Mouse (Mus musculus) spleen, adult 18-20 months (tissue): ENCODE results near the gene Tmem115.
"Not testable (repeated sequence)": the region's sequence is repeated elsewhere in the genome, so short reads cannot be mapped to it uniquely, and the experiment has no call there.

ENCODE experiments used
- DNase-seq, 2 experiments: peaks; one replicate each; pipeline ENCODE4 v3.0.0; 2022; ENCODE audit warnings: mixed read lengths in 2 of 2

The Tmem115 gene

DNA sequence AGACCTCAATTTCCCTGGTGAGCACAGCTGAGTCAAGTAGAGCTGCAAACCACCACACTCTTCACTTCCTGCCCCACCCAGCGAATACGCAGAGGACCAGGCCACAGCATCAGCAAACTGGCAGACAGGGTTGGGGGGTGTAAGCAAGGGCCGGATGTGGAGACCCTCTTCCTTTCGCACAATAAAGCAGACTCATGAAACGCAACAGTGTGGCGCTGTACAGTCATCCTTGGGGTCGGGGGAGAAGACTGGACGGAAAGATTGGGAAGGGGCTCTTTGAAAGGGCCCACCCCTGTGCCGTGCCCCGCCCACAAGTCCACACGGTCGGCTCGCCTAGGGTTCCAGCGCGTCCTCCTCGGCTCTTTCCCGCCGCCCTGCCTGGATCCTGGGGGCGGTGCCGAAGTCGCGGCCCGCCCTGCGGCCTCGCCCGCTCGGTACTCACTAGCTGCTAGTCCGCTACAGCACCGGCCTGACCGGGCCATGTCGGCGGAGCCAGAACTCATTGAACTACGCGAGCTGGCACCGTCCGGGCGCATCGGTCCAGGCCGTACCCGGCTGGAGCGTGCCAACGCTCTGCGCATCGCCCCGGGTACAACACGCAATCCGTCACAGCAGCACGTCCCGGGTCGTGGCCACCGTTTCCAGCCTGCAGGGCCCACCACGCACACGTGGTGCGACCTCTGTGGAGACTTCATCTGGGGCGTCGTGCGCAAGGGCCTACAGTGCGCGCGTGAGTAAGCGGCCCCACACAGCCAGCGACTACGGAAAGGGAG lies 17.6 kb downstream of the Tmem115 start, which contains the start of gene Rassf1:
Rassf1 (plus strand) TSS at position 439 of the 773 bp plus-strand sequence.
- peak; percentile 58 to 62 for DNase-seq

GRCm38 (mm10) chr9:107551890-107552355 lies 18.2 kb downstream of the Tmem115 start:
- no peak for DNase-seq

DNA sequence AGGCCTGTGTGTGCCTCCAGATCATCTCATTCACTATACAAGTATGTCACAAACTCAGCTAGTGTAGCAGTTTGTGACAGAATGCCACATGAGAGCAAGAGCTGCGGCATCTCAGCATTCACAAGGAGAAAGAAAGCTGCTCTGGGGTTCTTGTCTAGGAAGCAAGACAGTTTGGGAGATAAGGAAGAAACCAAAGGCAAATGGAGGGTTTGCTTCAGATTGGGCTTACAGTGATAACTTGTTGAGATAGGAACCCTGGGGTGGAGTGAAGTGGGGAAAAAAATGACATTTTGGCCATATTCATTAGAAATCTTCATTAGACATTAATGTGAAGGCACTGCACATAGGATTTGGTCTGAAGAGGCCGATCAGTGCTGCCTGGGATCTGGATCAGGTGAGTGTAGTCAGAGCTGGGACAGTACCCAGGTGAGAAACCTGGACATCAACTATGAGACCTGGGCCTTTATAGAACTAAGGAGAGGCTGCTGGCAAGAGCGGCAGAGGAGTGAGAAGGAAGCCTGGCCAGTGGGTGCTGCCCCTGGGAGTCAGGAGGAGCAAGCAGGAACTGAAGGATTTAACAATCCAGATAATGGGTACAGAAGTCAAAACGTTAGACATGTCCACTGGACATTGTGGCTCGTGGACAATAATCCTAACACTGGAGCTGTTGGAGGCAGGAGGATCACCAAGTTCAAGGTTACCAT lies 19.1 kb downstream of the Tmem115 start:
- DNase-seq, result no peak

GRCm38 (mm10) chr9:107553541-107554318 lies 20.0 kb downstream of the Tmem115 start:
- peak; percentile 54 for DNase-seq

- DNase-seq, result peak; percentile 93
These were observed 20.6 kb downstream of the Tmem115 start for GRCm38 (mm10) chr9:107554319-107554825.

DNA sequence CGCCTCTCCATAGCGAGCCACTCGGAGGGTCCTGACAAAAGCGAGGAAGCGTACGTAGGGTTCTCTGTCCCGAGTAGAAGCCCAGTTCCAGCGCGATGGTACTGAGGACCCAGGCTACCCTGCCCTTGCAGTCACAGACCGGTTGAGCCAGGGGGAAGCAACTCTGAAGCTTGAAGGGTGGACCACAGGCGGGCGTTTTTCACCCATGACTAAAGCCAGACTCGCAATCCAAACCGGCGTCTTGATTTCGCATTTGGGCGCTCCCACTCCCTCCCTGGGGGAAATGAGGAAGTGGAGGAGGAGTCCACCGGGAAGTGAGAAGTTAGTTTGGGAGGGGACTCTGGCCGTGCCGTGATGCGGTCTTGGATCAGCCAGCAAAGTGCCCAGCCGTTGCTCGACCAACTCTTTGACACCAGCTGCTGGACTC lies 21.3 kb downstream of the Tmem115 start:
- DNase-seq, result no peak

- DNase-seq, result no peak
These were observed 22.0 kb downstream of the Tmem115 start for GRCm38 (mm10) chr9:107555701-107556100.

DNA sequence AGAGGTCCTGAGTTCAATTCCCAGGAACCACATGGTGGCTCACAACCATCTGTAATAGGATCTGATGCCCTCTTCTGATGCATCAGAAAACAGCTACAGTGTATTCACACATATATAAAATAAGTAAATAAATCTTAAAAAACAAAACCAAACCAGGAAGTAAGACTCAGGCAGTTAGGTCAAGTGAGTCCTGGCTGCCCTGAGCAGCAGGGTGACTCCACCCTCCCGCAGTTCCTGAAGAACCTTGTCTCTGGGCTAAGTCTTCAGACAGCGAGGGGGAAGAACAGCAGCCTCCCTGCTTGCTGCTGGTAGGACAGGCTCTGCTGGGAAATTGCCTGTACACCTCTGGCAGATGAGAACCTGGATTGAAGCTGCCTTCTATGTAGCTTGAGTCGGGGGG lies 22.6 kb downstream of the Tmem115 start:
- DNase-seq, result no peak

DNA sequence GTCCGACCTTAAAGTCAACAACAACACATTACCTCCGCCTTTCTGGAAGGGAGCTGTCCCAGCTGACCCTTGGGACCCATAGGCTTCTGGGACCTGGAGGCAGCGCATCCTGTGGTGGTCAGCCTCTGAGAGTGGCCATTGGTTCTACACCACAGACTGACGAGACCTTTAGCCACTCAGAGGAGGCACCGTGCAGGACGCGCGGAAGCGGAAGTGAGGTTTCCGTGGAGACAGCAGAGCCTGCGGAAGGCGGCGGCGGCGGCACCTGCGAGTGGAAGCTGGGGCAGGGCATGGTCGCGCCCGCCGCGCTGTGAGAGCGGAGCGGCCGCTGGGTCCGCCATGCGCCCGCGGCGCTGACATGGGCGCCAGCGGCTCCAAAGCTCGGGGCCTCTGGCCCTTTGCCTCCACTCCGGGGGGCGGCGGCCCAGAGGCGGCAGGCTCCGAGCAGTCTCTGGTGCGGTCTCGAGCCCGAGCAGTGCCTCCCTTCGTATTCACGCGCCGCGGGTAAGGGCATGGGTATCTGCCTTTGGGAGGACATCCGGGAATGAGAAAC lies 29.4 kb downstream of the Tmem115 start, which contains the start of gene Tusc2:
Tusc2 (plus strand) TSS at position 227 of the 553 bp plus-strand sequence.
- peak; percentile 85 to 87 for DNase-seq

DNA sequence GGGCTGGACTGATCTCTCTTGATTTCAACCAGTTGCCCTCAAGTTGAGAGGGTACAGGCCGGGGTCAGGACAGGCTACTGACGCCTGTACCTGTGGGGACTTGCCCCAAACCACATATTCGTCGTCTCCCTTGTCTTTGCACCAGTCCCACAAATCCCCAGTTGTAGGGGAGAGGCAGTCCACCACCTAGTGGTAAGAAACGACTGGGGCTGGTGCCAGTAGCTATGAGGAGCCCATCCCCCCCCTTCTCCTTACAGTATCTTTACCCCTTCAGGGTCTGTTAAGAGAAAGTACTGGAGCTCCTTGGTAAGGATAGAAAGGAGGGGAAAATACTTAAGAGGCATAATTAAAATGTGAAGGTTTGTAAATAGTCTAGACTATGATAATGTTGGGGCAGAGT lies 31.8 kb downstream of the Tmem115 start:
- not testable (repeated sequence) for DNase-seq

GRCm38 (mm10) chr9:107566041-107566709 lies 32.4 kb downstream of the Tmem115 start:
- DNase-seq, result peak; percentile 63 to 85

- no peak for DNase-seq
These were observed 33.1 kb downstream of the Tmem115 start for GRCm38 (mm10) chr9:107566855-107567254.

GRCm38 (mm10) chr9:107567702-107568319 lies 34.1 kb downstream of the Tmem115 start, which contains the start of gene Hyal2:
TSS of gene Hyal2 (plus strand) at chr9:107567945.
- no peak for DNase-seq

GRCm38 (mm10) chr9:107568331-107569261 lies 34.9 kb downstream of the Tmem115 start:
- DNase-seq, result peak; percentile 71 to 80

GRCm38 (mm10) chr9:107569270-107569669 lies 35.5 kb downstream of the Tmem115 start:
- DNase-seq, result no peak

GRCm38 (mm10) chr9:107570016-107570415 lies 36.3 kb downstream of the Tmem115 start:
- DNase-seq, result no peak

GRCm38 (mm10) chr9:107570845-107571244 lies 37.1 kb downstream of the Tmem115 start:
- DNase-seq, result no peak

GRCm38 (mm10) chr9:107571534-107572326 lies 38.0 kb downstream of the Tmem115 start:
- no peak for DNase-seq

DNA sequence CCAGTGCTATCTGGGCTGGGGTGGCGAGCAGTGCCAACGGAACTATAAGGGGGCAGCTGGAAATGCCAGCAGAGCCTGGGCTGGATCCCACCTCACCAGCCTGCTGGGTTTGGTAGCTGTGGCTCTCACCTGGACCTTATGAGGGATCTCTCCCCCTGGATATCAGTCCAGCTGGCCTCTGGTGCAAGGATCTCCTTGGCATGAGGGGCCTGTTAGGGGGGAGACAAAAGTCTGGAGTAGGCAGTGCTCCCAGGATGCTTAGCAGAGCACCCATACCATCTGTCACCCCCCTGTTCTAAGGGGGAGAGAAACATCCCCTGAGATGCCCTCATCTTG lies 38.5 kb downstream of the Tmem115 start:
- DNase-seq, result no peak
